Mouse (Mus musculus) megakaryocyte progenitor cell, adult 5-6 weeks (primary cell): ENCODE data around the gene 1700022I11Rik. TPM values are rescaled to one million over a fixed set of nuclear protein-coding genes. Genes with fewer than 3 reads are reported as not detected.

Experiments
- ATAC-seq: replicated peaks from 2 replicates; pipeline ENCODE4 v1.8.0; 2016; ENCODE audit warnings: mild to moderate bottlenecking, moderate TSS enrichment, inconsistent platforms; ENCODE audit not compliant: poor library complexity
- total RNA-seq, 2 experiments: library from RNA; stranded (forward) in 1 of 2; stranded (reverse) in 1 of 2; fragments of 157-497, 149-512 nt in 1 of 2; fragments of 200-1000 nt in 1 of 2; gene quantifications; 2 replicates each; pipeline versions ENCODE4 v1.2.3 to v1.2.4; 2015 to 2017

Gene 1700022I11Rik
- total RNA-seq, 2 experiments from 2014 or later, result 0.37 TPM; not detected in 1

DNA sequence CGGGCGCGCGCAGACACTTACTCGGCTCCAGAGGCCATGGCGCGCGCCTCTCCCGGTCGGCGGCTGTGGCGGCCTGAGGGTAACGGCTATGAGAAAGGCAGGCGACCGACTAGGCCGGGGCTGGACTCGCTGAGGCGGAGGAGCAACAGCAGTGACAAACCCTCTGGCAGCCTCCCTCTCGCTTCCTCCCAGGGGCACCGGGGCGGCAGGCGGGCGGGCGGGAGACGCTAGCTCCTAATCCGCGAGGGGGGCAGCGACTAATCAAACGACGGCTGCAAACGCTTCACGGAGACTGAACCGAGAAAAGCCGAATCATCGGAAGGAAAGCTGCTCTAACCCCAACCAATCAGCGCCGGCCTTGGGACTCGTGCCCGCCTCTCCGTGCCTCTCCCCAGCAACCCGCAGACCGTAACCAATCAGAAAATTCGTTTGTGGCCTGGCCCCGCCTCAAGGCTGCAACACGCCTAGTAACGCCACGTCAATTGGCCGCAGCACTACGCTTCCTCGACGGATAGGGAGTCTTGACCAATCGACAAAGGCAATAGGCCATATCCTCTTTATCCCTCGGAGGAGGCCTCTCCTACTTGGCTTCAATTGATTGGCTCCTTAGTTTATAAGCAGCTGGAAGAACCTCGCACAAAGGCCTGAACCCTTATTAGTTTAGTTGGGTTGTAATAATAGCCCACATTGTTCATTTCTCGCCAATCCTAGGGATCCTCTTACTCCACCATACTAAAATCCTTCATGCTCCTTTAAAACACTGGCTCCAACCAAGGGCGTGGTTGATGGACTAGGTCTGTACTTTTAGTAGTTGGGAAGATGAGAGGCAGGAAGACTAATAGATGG is 31.0 kb downstream of the 1700022I11Rik start, which contains the start of gene Vcp:
Gene Vcp (minus strand): TSS at position 367 of the 846 bp plus-strand sequence.
- ATAC-seq, result peak; percentile 91

- no peak for ATAC-seq
Observed at GRCm38 (mm10) chr4:43001272-43001671, 31.9 kb downstream of the 1700022I11Rik start.

- no peak for ATAC-seq
Observed at GRCm38 (mm10) chr4:43002756-43003439, 33.5 kb downstream of the 1700022I11Rik start.

- no peak for ATAC-seq
Observed at GRCm38 (mm10) chr4:43004951-43005350, 35.5 kb downstream of the 1700022I11Rik start.

DNA sequence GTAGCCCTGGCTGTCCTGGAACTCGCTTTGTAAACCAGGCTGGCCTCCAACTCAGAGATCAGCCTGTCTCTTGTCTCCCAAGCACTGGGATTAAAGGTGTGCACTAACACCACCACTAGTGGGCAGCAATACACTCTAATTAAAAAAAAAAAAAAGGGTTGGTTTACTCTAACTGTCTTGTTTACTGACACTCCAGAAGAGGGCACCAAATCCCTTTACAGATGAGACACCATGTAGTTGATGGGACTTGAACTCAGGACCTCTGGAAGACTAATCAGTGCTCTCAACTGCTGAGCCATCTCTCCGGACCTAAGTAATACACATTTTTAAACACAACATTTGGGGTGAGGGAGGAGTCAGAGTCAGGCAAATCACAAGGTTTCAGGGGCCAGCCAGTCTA is 36.4 kb downstream of the 1700022I11Rik start:
- ATAC-seq, result peak; percentile 77

GRCm38 (mm10) chr4:43010161-43011038 is 41.0 kb downstream of the 1700022I11Rik start, which contains the start of gene Fancg:
Gene Fancg (minus strand): TSS chr4:43010506.
- peak; percentile 83 for ATAC-seq

DNA sequence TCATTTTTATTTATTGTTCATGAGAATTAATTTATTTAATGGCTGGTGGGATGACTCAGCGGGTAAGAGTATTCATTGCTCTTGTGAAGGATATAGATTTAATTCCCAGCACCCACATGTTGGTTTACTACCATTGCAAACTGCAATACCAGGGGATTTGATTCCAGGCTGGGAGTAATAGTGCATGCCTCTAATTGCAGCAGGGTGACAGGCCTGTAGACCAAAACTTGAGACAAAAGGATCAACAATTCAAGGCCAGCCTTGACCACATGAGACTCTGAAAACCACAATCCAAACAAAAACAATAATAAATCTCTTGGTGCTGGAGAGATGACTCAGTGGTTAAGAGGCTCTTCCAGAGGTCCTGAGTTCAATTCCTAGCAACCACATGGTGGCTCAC is 42.7 kb downstream of the 1700022I11Rik start:
- ATAC-seq, result no peak

GRCm38 (mm10) chr4:43018156-43018555 is 48.8 kb downstream of the 1700022I11Rik start:
- ATAC-seq, result no peak

DNA sequence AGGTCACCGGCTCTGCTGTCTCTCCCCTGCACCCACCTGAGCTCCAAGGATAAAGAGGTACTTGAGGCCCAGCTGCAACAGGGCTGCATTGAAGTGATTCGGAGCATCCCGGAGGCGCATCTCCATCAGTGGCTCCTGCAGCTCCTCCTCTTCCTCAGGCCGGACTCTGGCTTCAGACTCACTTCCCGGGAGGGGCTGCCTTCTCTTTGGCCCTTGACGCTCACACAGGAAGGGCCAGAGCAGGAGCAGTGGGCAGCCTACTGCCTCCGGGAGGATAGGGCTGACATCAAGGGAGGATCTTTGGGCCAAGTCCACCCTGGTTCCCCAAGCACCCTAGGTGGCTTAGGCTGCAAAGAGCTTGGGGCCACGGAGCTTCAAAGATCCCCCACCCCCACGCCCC is 49.8 kb downstream of the 1700022I11Rik start:
- ATAC-seq, result no peak

- peak; percentile 52 for ATAC-seq
Observed at GRCm38 (mm10) chr4:43019641-43020465, 50.4 kb downstream of the 1700022I11Rik start.

GRCm38 (mm10) chr4:43020876-43021275 is 51.5 kb downstream of the 1700022I11Rik start:
- ATAC-seq, result no peak

- no peak for ATAC-seq
Observed at GRCm38 (mm10) chr4:43021341-43021740, 51.9 kb downstream of the 1700022I11Rik start.

DNA sequence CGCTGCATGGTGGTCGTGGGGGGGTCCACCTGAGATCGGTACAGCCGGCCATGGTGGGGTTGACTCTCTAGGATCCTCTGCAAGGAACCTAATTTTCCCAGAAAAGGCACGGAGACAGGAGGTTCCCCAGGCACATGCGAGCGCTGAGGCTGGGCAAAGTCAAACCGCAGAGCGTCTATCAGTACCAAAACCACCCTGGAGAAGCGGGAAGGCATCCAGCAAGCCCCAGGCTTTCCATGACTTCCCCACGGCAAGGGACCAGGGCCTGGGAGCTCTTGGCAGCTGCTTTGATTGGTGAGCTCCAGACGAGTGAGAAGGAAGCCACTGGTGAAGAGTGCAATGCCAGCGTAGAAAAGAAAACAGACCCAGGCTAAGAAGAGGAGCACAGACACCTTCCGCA is 55.3 kb downstream of the 1700022I11Rik start:
- ATAC-seq, result no peak

DNA sequence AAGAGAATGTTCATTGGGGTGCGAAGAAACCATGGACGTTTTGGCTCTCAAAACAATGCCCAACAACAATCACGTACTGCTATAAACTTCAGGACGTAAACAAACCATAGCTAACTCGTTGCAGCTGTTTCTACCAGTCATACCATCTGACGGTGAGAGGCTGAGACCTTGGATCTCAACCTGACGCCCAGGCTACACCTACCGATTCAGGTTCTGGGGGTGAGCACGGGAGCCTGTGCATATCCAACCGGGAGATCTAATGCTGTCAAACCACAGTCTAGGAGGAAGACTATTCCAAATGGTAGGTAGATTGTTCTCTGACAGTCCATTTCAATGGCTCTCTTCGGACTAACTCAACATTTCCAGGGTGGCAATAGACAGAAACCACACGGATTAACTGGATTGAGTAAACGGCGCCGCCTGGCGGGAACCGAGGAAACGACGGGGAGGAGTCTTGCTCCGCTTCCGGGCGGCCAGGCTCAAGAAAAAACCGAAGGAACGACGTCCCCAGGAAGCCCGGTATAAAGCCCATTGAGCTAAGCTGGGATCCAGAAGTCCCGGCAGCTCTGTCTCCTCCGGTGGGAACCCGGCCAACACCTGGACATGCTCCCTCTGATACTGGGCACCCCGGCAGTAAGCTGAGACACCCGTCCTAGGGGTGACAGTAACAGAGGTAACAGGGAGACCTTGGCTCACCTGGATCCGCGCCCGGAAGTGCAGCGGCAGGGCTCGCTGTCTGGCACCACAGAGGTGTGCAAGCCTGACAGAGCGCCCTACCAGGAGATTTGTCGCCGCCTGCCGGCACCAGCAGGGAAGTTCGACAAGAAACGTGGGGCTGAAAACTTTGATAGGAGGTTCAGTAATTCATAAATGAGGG is 55.9 kb downstream of the 1700022I11Rik start, which contains the start of gene Pigo:
Gene Pigo (minus strand): TSS at position 736 of the 877 bp plus-strand sequence.
- ATAC-seq, result peak; percentile 92

DNA sequence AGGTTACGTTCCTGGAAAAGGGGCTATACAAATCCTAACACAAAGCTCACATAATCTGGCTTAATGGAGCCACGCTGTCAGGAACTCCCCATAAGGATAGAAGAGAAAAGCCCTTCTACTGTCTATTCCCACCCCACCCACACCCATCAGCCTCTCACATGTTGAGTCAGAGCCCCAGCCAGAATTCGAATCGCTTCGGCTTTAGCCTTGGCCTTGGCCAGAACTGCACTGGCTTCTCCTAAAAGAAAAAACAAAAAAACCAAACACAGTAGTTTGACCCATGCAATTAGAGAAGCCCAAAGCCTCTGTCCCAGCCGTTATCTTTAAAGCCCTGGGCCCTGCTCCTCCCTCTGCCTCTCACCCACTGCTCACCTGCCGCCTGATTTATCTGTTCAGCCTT is 59.7 kb downstream of the 1700022I11Rik start:
- ATAC-seq, result no peak

DNA sequence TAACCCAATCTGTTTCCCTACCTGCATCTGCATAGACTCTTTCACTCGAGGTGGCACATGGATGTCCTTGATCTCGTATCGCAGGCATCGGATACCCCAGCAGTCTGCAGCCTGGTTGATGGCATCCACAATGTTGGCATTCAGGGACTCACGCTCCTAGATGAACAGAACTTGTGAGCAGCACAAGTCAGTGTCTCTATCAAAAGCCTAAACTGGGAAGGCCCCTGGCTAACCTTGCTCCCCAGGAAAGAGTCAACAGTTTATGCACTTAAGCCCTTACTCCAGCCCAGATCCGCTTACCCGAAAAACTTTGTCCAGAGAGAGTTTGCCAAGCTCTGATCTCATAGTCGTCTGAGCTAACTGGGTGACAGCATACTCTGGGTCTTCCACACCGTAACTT is 60.3 kb downstream of the 1700022I11Rik start:
- no peak for ATAC-seq

DNA sequence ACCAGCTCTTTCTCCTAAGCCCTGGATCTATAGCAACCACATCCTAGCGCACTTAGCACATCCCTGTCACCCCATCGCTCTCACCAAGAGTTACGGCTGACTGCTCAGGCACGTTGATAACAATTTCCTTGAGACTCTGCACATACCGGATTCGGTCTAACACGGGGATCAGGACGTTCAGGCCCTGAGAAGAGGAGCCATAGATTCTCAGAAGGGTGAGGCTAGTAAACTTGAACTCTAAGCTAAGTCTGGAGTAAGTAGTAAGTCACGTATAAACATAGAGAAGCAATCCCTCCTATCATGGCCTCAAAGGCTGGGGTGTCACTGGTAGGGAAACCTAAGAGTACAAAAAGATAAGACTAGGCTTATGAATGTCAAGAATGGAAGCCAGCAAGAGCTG is 60.9 kb downstream of the 1700022I11Rik start:
- no peak for ATAC-seq

DNA sequence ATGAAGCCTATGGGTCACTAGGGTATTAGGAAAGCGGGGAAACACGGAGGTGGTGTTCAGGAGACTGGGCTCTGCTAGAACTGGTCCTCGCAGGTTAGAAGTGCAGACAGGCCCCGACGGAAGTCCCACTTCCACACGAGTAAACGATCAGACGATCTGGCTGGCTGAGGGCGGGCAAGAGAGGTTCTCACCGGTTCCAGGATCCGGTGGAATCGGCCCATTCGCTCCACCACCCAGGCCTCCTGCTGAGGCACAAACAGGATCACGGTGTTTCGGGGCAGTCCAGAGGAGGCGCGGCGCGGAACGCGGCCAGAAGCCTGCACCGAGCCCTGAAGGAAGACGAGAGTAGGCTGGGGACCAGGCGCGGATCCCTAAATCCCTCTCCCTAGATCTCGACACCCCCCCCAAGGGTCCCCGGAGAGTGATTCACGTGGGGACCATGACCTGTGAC is 61.4 kb downstream of the 1700022I11Rik start:
- peak; percentile 49 for ATAC-seq
